Mouse (Mus musculus): Measurements from ENCODE around the gene Dnajb13. TPM values are rescaled to one million over a fixed set of nuclear protein-coding genes. Genes with fewer than 3 reads are reported as not detected.
A peak's percentile ranks its signal among the peaks of the same experiment; 100 is the strongest.

Dnajb13 gene
- polyA plus RNA-seq, 1 experiment = 2.7 TPM

DNA sequence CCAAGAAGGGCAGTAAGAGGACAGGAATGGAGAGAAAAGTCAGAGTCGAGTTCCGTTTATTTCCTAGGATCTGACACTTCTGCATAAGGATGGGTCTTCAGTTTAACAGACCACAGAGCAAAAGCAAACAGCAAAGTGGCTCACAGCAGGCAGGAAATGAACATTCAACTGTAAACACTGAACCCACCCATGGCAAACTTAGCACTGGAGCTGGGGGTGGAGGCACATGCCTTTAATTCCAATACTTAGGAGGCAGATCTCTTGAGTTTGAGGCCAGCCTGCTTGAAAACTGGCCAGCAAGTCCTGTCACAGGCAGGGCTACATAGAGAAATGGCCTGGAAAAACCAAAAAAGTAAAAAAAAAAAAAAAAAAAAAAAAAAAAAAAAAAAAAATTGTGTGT, 18.7 kb upstream of the Dnajb13 start:
- Histone ChIP-seq H3K4me1 (ENCODE audit: control insufficient read depth, insufficient read depth, insufficient read length, low read length) (no peaks in the 10 kb centered on the region), H3K27ac (replicated peaks; ENCODE audit: low read depth, low read length) (peak overlapping the region; percentile 2), H3K4me3 (ENCODE audit: insufficient read depth, low read depth, low read length) (no peak overlapping the region)

- H3K4me1 ChIP-seq (ENCODE audit: control insufficient read depth, insufficient read depth, insufficient read length, low read length) = no peaks in the 10 kb centered on the region
- no peak overlapping the region for H3K27ac ChIP-seq (replicated peaks; ENCODE audit: low read depth, low read length)
- no peak overlapping the region for H3K4me3 ChIP-seq (ENCODE audit: insufficient read depth, low read depth, low read length)
These were observed 16.0 kb upstream of the Dnajb13 start for GRCm38 (mm10) chr7:100530766-100531165.

GRCm38 (mm10) chr7:100524669-100525068, 9.9 kb upstream of the Dnajb13 start:
- H3K4me3 ChIP-seq (ENCODE audit: insufficient read depth, low read depth, low read length) = no peak overlapping the region
- no peaks in the 10 kb centered on the region for H3K4me1 ChIP-seq (ENCODE audit: control insufficient read depth, insufficient read depth, insufficient read length, low read length)
- H3K27ac ChIP-seq (replicated peaks; ENCODE audit: low read depth, low read length) = no peak overlapping the region

DNA sequence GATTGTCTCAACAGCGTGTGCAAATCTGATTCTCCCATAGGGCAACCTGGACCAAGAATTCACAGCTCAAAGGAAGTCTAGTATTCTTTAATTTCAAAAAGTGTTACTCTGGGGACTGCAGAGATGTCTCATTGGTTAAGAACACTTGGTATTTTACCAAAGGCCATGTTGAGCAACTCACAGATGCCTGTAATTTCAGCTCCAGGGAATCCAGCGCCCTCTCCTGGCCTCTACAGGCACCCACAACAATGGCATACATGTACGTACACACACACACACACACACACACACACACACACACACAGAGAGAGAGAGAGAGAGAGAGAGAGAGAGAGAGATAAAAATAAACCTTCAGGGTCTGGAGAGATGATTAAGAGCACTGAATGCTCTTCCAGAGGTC, 7.5 kb upstream of the Dnajb13 start:
- H3K4me1 ChIP-seq (ENCODE audit: control insufficient read depth, insufficient read depth, insufficient read length, low read length) = no peaks in the 10 kb centered on the region
- no peak overlapping the region for H3K27ac ChIP-seq (replicated peaks; ENCODE audit: low read depth, low read length)
- no peak overlapping the region for H3K4me3 ChIP-seq (ENCODE audit: insufficient read depth, low read depth, low read length)

DNA sequence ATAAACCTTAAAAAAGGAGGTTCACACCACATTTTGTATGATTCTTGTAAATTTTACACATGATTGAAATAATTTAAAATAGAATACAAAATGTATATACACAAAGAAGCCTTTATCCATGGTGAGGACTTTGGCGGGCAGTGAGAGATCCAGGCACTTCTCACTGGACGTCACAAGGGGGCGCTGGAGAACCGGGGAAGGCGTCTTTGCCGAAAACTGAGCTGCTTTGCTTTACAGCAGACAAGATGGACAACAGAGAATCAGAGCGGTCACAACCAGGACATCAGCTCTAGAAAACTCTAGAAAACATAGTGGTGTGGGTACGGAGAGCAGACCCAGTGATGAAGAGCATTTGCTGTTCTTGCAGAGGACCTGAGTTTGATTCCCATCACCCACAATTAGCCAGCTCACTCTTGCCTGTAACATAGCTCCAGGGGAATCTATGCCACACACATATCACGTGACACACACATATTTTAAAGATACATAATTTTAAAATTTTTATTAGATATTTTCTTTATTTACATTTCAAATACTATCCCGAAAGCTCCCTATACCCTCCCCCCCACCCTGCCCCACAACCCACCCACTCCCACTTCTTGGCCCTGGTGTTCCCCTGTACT, 6.0 kb upstream of the Dnajb13 start:
- Histone ChIP-seq H3K27ac (replicated peaks; ENCODE audit: low read depth, low read length) (no peak overlapping the region), H3K4me1 (ENCODE audit: control insufficient read depth, insufficient read depth, insufficient read length, low read length) (no peaks in the 10 kb centered on the region), H3K4me3 (ENCODE audit: insufficient read depth, low read depth, low read length) (no peak overlapping the region)

- no peak overlapping the region for H3K27ac ChIP-seq (replicated peaks; ENCODE audit: low read depth, low read length)
- H3K4me1 ChIP-seq (ENCODE audit: control insufficient read depth, insufficient read depth, insufficient read length, low read length) = no peaks in the 10 kb centered on the region
- H3K4me3 ChIP-seq (ENCODE audit: insufficient read depth, low read depth, low read length) = no peak overlapping the region
These were observed 5.4 kb upstream of the Dnajb13 start for GRCm38 (mm10) chr7:100520204-100520603.

DNA sequence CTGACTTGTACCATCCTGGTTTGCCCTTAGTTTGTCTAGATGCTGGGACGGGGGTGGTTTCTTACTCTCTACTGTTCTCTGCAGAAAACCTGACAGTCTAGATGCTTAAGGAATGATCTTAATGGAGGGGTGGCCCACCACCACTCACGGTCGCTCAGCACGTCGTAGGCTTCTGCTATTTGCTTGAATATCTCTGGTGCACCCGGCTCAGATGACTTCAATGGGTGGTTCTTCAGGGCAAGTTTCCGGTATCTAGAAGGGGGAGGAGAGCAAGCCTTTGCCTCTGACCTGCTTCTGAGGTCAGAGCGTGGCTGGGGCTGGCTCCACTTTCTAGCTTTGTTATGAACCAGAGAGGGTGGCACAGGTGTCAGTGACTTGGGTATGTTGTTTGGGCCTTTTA, 3.2 kb downstream of the Dnajb13 start:
- Histone ChIP-seq H3K27ac (replicated peaks; ENCODE audit: low read depth, low read length) (no peak overlapping the region), H3K4me1 (ENCODE audit: control insufficient read depth, insufficient read depth, insufficient read length, low read length) (no peaks in the 10 kb centered on the region), H3K4me3 (ENCODE audit: insufficient read depth, low read depth, low read length) (no peak overlapping the region)

DNA sequence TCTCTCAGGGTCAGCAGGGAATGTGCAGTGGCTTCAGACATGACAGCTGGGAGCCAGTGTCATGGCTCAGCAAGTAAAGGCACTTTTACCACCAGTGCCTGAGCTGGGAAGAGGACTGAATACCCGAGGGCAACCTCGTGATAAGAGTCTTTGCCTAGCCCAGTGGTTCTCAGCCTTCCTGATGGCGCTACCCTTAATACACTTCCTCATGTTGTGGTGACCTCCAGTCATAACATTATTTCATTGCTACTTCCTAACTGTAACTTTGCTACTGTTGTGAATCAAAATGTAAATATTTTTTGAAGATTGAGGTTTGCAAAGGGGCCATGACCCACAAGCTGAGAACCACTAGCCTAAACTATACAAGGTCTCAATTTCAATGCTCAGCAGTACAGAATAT, 6.1 kb downstream of the Dnajb13 start:
- no peak overlapping the region for H3K27ac ChIP-seq (replicated peaks; ENCODE audit: low read depth, low read length)
- H3K4me1 ChIP-seq (ENCODE audit: control insufficient read depth, insufficient read depth, insufficient read length, low read length) = no peaks in the 10 kb centered on the region

GRCm38 (mm10) chr7:100506494-100506893, 8.3 kb downstream of the Dnajb13 start:
- H3K4me1 ChIP-seq (ENCODE audit: control insufficient read depth, insufficient read depth, insufficient read length, low read length) = no peaks in the 10 kb centered on the region
- H3K4me3 ChIP-seq (ENCODE audit: insufficient read depth, low read depth, low read length) = no peak overlapping the region

More for the DNA sequence above, 6.1 kb downstream of the Dnajb13 start:
- no peak overlapping the region for H3K4me3 ChIP-seq (ENCODE audit: insufficient read depth, low read depth, low read length)

GRCm38 (mm10) chr7:100504740-100505487, 9.8 kb downstream of the Dnajb13 start:
- H3K4me3 ChIP-seq (ENCODE audit: insufficient read depth, low read depth, low read length) = no peak overlapping the region
- peaks cover 3% of the 10 kb centered on the region; the same call in 1 of the 2 replicates for H3K4me1 ChIP-seq (ENCODE audit: control insufficient read depth, insufficient read depth, insufficient read length, low read length)
- H3K27ac ChIP-seq (replicated peaks; ENCODE audit: low read depth, low read length) = no peak overlapping the region

More at GRCm38 (mm10) chr7:100506494-100506893, 8.3 kb downstream of the Dnajb13 start:
- no peak overlapping the region for H3K27ac ChIP-seq (replicated peaks; ENCODE audit: low read depth, low read length)

GRCm38 (mm10) chr7:100503076-100503475, 11.7 kb downstream of the Dnajb13 start:
- H3K4me3 ChIP-seq (ENCODE audit: insufficient read depth, low read depth, low read length) = no peak overlapping the region
- peaks cover 3% of the 10 kb centered on the region; the same call in 1 of the 2 replicates for H3K4me1 ChIP-seq (ENCODE audit: control insufficient read depth, insufficient read depth, insufficient read length, low read length)
- H3K27ac ChIP-seq (replicated peaks; ENCODE audit: low read depth, low read length) = no peak overlapping the region

- Histone ChIP-seq H3K27ac (replicated peaks; ENCODE audit: low read depth, low read length) (no peak overlapping the region), H3K4me1 (ENCODE audit: control insufficient read depth, insufficient read depth, insufficient read length, low read length) (peaks cover 3% of the 10 kb centered on the region; the same call in 1 of the 2 replicates), H3K4me3 (ENCODE audit: insufficient read depth, low read depth, low read length) (no peak overlapping the region)
These were observed 12.3 kb downstream of the Dnajb13 start for GRCm38 (mm10) chr7:100502374-100502922.

DNA sequence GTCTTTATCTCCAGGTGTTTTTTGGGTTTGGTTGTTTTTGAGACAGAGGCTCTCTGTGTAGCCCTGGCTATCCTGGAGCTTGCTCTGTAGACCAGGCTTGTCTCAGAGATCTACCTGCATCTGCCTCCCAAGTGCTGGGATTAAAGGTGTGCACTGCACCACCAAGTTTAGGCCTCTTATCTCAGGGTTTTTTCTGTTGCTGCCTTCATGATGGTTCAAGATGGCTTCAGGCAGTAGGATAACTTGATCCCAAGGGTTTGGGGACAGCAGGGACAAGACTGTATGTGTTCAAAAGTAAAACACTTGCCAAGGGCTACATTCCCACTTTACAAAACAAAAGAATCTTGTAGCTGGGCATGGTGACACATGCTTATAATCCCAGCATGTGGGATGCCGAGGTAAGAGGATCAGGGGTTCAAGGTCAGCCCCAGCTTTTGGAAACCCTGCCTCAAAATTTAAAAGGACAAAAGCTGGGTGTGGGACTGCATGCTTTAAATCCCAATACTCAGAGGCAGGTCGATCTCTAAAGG, 12.9 kb downstream of the Dnajb13 start:
- H3K4me3 ChIP-seq (ENCODE audit: insufficient read depth, low read depth, low read length) = no peak overlapping the region
- no peak overlapping the region for H3K27ac ChIP-seq (replicated peaks; ENCODE audit: low read depth, low read length)
- H3K4me1 ChIP-seq (ENCODE audit: control insufficient read depth, insufficient read depth, insufficient read length, low read length) = peaks cover 3% of the 10 kb centered on the region; the same call in 1 of the 2 replicates

DNA sequence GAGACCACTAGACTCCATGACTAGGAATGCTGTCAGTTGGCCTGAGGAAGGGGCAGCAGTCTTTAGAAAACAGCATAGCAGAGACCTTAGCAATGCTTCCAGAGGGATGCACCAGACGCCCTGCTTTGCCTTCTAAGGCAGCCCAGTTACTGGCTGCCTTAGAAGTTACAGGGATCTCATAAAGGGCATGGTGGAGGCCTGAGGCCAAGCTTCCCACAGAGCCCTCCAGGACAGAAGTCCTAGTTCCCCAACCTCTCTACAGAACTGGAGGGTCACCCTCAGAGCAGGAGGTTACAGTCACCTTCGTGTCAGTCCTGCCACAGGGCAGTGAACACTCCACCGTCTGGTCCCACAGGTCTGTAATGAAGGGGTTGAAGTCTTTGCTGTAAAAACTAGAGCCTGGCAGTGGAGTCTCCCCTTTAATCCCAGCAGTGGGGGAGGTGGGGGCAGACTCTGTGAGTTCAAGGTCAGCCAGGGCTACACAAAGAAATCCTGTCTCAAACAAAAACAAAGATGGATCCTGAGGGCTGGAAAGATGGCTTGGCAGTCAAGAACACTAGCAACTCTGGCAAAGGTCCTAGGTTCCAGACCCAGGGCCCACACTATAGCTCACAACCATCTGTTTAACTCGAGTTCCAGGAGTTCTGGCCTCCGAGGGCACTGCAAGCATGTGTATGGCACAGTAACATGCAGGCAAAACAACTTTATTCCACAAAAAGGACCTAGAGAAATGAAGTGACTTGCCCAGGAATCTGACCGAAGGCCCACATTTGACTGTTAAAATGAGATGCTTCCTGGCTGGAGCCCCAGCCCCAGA, 13.5 kb downstream of the Dnajb13 start:
- no peak overlapping the region for H3K27ac ChIP-seq (replicated peaks; ENCODE audit: low read depth, low read length)
- H3K4me1 ChIP-seq (ENCODE audit: control insufficient read depth, insufficient read depth, insufficient read length, low read length) = peaks cover 3% of the 10 kb centered on the region; the same call in 1 of the 2 replicates
- H3K4me3 ChIP-seq (ENCODE audit: insufficient read depth, low read depth, low read length) = no peak overlapping the region

Measured in brown adipose tissue, adult 24 weeks (tissue).